Mouse (Mus musculus): ENCODE data around the gene Gmnc. TPM values are rescaled to one million over a fixed set of nuclear protein-coding genes. Genes with fewer than 3 reads are reported as not detected.

Gene Gmnc
- total and polyA plus RNA-seq, 3 experiments: not detected

- no peak overlapping the region for H3K27ac ChIP-seq (ENCODE audit: insufficient read depth, low read depth)
- H3K9me3 ChIP-seq (replicated peaks; ENCODE audit: low read length): peaks cover 3% of the 10 kb centered on the region
- in situ Hi-C loops (cut with MboI; ENCODE audit: low pct_ligation_motif_present, low pct_unique_long_range_greater_than_20kb, low sequenced_read_pairs): loop anchor here (25.0 kb wide), 2 partner anchors 138 to 463 kb away; no protein-coding TSS in a partner anchor
- H3K4me3 ChIP-seq (replicated peaks in 1 of 3; ENCODE audit: low read depth in 2 of 3, low read length in 2 of 3, poor library complexity in 1 of 3): no peak overlapping the region
- H3K9ac ChIP-seq (ENCODE audit: insufficient read depth, low read depth): no peak overlapping the region
- DNase-seq (ENCODE audit: extremely low read depth): peak; percentile 15
- no peaks in the 10 kb centered on the region for H3K79me2 ChIP-seq (replicated peaks; ENCODE audit: control insufficient read depth, extremely low read depth, insufficient read depth, poor library complexity, severe bottlenecking)
- H3K36me3 ChIP-seq (replicated peaks in 1 of 2; ENCODE audit: control insufficient read depth in 1 of 2, insufficient read depth in 1 of 2, low read length in 1 of 2): no peaks in the 10 kb centered on the region
- TF ChIP-seq IRF4 (IDR thresholded peaks at IDR 0.05; ENCODE audit: low read depth, low read length): 0 out of 2 replicates have a peak, but pooled peaks have one; percentile 2
- TF ChIP-seq MXI1 (IDR thresholded peaks at IDR 0.05; ENCODE audit: low read depth, low read length): no peak
- H3K4me1 ChIP-seq (ENCODE audit: control insufficient read depth in 1 of 2, insufficient read depth in 2 of 2): peaks cover 0 to 19% of the 10 kb centered on the region in 2 experiments; a peak in 2 of 4 replicates
- H3K27me3 ChIP-seq (replicated peaks): no peaks in the 10 kb centered on the region
- dilution Hi-C loops (cut with MboI; ENCODE audit: extremely low pct_ligation_motif_present, extremely low pct_unique_long_range_greater_than_20kb, low sequenced_read_pairs): no loop called here
- H3K4me2 ChIP-seq (ENCODE audit: insufficient read depth, low read depth, poor library complexity, severe bottlenecking): peak overlapping the region; percentile 16; the same call in 1 of the 2 replicates
Observed at GRCm38 (mm10) chr16:26999563-26999962, 8.1 kb upstream of the Gmnc start.

- Histone ChIP-seq H3K4me2 (ENCODE audit: insufficient read depth, low read depth, poor library complexity, severe bottlenecking) (no peak overlapping the region), H3K27me3 (replicated peaks) (no peaks in the 10 kb centered on the region), H3K36me3 (replicated peaks in 1 of 2; ENCODE audit: control insufficient read depth in 1 of 2, insufficient read depth in 1 of 2, low read length in 1 of 2) (no peaks in the 10 kb centered on the region), H3K9me3 (replicated peaks; ENCODE audit: low read length) (no peaks in the 10 kb centered on the region), H3K79me2 (replicated peaks; ENCODE audit: control insufficient read depth, extremely low read depth, insufficient read depth, poor library complexity, severe bottlenecking) (no peaks in the 10 kb centered on the region), H3K4me1 (ENCODE audit: control insufficient read depth in 1 of 2, insufficient read depth in 2 of 2) (peaks cover 0 to 3% of the 10 kb centered on the region in 2 experiments; a peak in 1 of 4 replicates), H3K9ac (ENCODE audit: insufficient read depth, low read depth) (no peak overlapping the region), H3K4me3 (replicated peaks in 1 of 3; ENCODE audit: low read depth in 2 of 3, low read length in 2 of 3, poor library complexity in 1 of 3) (no peak overlapping the region), H3K27ac (ENCODE audit: insufficient read depth, low read depth) (no peak overlapping the region)
- no peak for DNase-seq (ENCODE audit: extremely low read depth)
- in situ Hi-C loops (cut with MboI; ENCODE audit: low pct_ligation_motif_present, low pct_unique_long_range_greater_than_20kb, low sequenced_read_pairs) (loop anchor here (25.0 kb wide), 2 partner anchors 148 to 473 kb away; no protein-coding TSS in a partner anchor), dilution Hi-C loops (cut with MboI; ENCODE audit: extremely low pct_ligation_motif_present, extremely low pct_unique_long_range_greater_than_20kb, low sequenced_read_pairs) (no loop called here)
- TF ChIP-seq USF1 (IDR thresholded peaks at IDR 0.05; ENCODE audit: low read depth, low read length): no peak
- TF ChIP-seq TCF12 (IDR thresholded peaks at IDR 0.05; ENCODE audit: low read depth, low read length): no peak
- TF ChIP-seq EP300 (IDR thresholded peaks at IDR 0.05; ENCODE audit: low read length): no peak
- no peak for TF ChIP-seq PAX5 (IDR thresholded peaks at IDR 0.05; ENCODE audit: low read length)
- no peak for TF ChIP-seq MEF2A (IDR thresholded peaks at IDR 0.05; ENCODE audit: borderline replicate concordance, low read depth, low read length)
- TF ChIP-seq JUN (IDR thresholded peaks at IDR 0.05; ENCODE audit: insufficient read depth, low read depth, low read length): no peak
- no peak for TF ChIP-seq E2F4 (IDR thresholded peaks at IDR 0.05; ENCODE audit: insufficient replicate concordance, low read depth, low read length)
- no peak for TF ChIP-seq USF2 (conservative IDR thresholded peaks at IDR 0.05; ENCODE audit: low read depth, low read length)
- TF ChIP-seq SIN3A (IDR thresholded peaks at IDR 0.05; ENCODE audit: low read length): no peak
- no peak for TF ChIP-seq ZNF384 (IDR thresholded peaks at IDR 0.05; ENCODE audit: low read depth, low read length)
- no peak for TF ChIP-seq MAFK (IDR thresholded peaks at IDR 0.05; ENCODE audit: insufficient replicate concordance, low read length)
- TF ChIP-seq RCOR1 (conservative IDR thresholded peaks at IDR 0.05; ENCODE audit: low read depth, low read length): no peak
- no peak for TF ChIP-seq POLR2A (IDR thresholded peaks at IDR 0.05; ENCODE audit: low read depth, low read length)
- TF ChIP-seq IRF4 (IDR thresholded peaks at IDR 0.05; ENCODE audit: low read depth, low read length): no peak
- TF ChIP-seq CTCF (conservative IDR thresholded peaks at IDR 0.05 in 1 of 2, IDR thresholded peaks at IDR 0.05 in 1 of 2; ENCODE audit: low read depth in 2 of 2, low read length in 2 of 2): no peak
- no peak for TF ChIP-seq CHD1 (IDR thresholded peaks at IDR 0.05; ENCODE audit: low read depth, low read length)
- no peak for TF ChIP-seq RAD21 (IDR thresholded peaks at IDR 0.05; ENCODE audit: low read depth, low read length)
- TF ChIP-seq ZC3H11A (IDR thresholded peaks at IDR 0.05; ENCODE audit: low read depth, low read length): no peak
Observed at GRCm38 (mm10) chr16:26989415-26990315, 1.8 kb downstream of the Gmnc start.
